Mouse (Mus musculus) heart, adult 2 months (tissue): ENCODE data around the gene Ciita. TPM values are rescaled to one million over a fixed set of nuclear protein-coding genes. Genes with fewer than 3 reads are reported as not detected.

Source experiments
- DNase-seq, 2 experiments: peaks; one replicate each; pipeline ENCODE4 v3.0.0; 2021
- H3K27ac ChIP-seq: fragments of 200-600 bp; 2 replicates; pipeline ENCODE4 v1.8.1; 2022
- H3K27me3 ChIP-seq: fragments of 200-500 bp; 2 replicates; pipeline ENCODE4 v1.6.1; 2012; ENCODE audit warnings: mild to moderate bottlenecking, low read length, inconsistent platforms, mixed read lengths; ENCODE audit not compliant: control insufficient read depth, insufficient read depth
- H3K36me3 ChIP-seq: fragments of 200-500 bp; 2 replicates; pipeline ENCODE4 v1.6.1; 2012; ENCODE audit warnings: low read length, inconsistent platforms; ENCODE audit not compliant: control insufficient read depth, insufficient read depth
- H3K4me1 ChIP-seq: fragments of 200-500 bp; 2 replicates; pipeline ENCODE4 v1.6.1; 2011; ENCODE audit warnings: low read length; ENCODE audit not compliant: control insufficient read depth, insufficient read depth
- H3K4me3 ChIP-seq: fragments of 200-600 bp; 2 replicates; pipeline ENCODE4 v1.8.1; 2022
- H3K79me2 ChIP-seq: fragments of 200-500 bp; replicated peaks from 2 replicates; pipeline ENCODE4 v1.6.1; 2012; ENCODE audit warnings: mild to moderate bottlenecking, inconsistent platforms, low read length, moderate library complexity, mixed read lengths; ENCODE audit not compliant: control insufficient read depth, insufficient read depth
- H3K9ac ChIP-seq: fragments of 200-500 bp; 2 replicates; pipeline ENCODE4 v1.6.1; 2012; ENCODE audit warnings: low read depth, mild to moderate bottlenecking, control low read depth, inconsistent platforms, low read length, mixed read lengths
- CTCF ChIP-seq: fragments of 200-600 bp; IDR thresholded peaks from 2 replicates; pipeline ENCODE4 v1.8.1; 2022; ENCODE audit warnings: antibody characterized with exemption, mild to moderate bottlenecking, moderate library complexity
- EP300 ChIP-seq: fragments of 200-500 bp; IDR thresholded peaks from 2 replicates; pipeline ENCODE4 v1.6.1; 2011; ENCODE audit warnings: low read depth, low read length, control low read depth; ENCODE audit not compliant: insufficient read depth
- POLR2A ChIP-seq: fragments of 200-500 bp; IDR thresholded peaks from 2 replicates; pipeline ENCODE4 v1.6.1; 2011; ENCODE audit warnings: mild to moderate bottlenecking, low read depth, low read length, control low read depth; ENCODE audit not compliant: insufficient read depth
- WGBS: fragments of 180-500 bp; shearing (Covaris S2); methylation state at CpG from one replicate; pipeline ENCODE4 v1.1.7; 2018; 5-methylcytosine and 5-hydroxymethylcytosine counted together
- intact Hi-C: fragments of 180-260 bp; cut with DNase I; formaldehyde crosslinking; loops from one replicate; pipeline ENCODE4 v1.15.1; 2025
- polyA plus RNA-seq: library from polyadenylated mRNA; depleted of rRNA; stranded (reverse); fragments of >200 nt; gene quantifications from 2 replicates; pipeline ENCODE4 v1.2.3, GENCODE M21; 2012
- total RNA-seq, 2 experiments: library from RNA; stranded (reverse); gene quantifications; 2 replicates each; pipeline ENCODE4 v1.2.3; 2021

Ciita gene
- total and polyA plus RNA-seq, 3 experiments = 0.41 to 2.0 (median 0.50) TPM

DNA sequence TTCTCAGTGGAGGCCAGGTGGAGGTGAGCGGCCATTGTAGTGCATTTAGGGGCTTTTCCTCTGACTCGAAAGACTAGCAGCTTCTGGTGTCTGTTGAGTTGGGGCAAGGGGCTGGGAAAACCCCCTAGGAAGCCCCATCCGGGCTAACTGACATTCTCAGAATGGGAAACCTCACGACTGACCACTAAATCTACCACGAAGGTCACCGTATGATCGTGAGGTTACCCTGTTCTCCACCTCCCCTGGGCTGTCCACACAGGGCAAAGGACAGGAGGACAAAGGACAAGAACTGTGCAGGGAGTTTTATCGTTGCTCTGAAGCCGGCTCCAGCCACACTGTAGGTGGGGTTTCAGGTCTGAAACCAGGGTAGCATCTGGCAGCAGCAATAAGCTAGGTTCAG, 30.9 kb upstream of the Ciita start:
- no peaks in the 10 kb centered on the region for H3K27me3 ChIP-seq
- no peak for TF ChIP-seq POLR2A
- no peak for TF ChIP-seq CTCF
- no peaks in the 10 kb centered on the region for H3K36me3 ChIP-seq
- H3K4me3 ChIP-seq = no peak overlapping the region
- DNase-seq = no peak
- H3K9ac ChIP-seq = no peak overlapping the region
- H3K4me1 ChIP-seq = peaks cover 2% of the 10 kb centered on the region; the same call in 1 of the 2 replicates
- WGBS = 88% methylated on average over 9 of the region's 9 CpGs
- H3K79me2 ChIP-seq = no peaks in the 10 kb centered on the region
- intact Hi-C loops = no loop called here
- no peak overlapping the region for H3K27ac ChIP-seq

DNA sequence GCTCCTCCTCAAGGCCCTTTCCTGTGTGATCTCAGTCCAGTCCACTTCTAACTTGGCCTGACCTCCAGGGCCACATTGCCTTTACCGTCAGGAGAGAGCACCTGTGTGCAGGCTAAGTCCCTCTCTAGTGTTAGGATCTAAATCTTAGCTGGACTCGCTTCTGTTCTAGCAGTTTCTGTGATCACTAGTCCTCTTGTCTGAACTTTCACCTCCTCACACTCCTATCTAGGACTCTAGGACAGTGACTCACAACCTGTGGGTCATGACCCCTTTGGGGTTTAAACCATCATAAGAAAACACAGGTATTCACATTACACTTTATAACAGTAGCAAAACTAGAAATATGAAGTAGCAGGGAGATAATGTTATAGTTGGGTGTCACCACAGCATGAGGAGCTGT, 28.0 kb upstream of the Ciita start:
- H3K27ac ChIP-seq = no peak overlapping the region
- H3K36me3 ChIP-seq = no peaks in the 10 kb centered on the region
- H3K79me2 ChIP-seq = no peaks in the 10 kb centered on the region
- intact Hi-C loops = no loop called here
- no peak overlapping the region for H3K4me3 ChIP-seq
- no peak overlapping the region for H3K9ac ChIP-seq
- no peaks in the 10 kb centered on the region for H3K27me3 ChIP-seq
- peaks cover 2% of the 10 kb centered on the region; the same call in 1 of the 2 replicates for H3K4me1 ChIP-seq
- no peak for DNase-seq
- TF ChIP-seq EP300 = no peak
- no peak for TF ChIP-seq CTCF
- no peak for TF ChIP-seq POLR2A
- WGBS = 68% methylated on average over 2 of the region's 2 CpGs

DNA sequence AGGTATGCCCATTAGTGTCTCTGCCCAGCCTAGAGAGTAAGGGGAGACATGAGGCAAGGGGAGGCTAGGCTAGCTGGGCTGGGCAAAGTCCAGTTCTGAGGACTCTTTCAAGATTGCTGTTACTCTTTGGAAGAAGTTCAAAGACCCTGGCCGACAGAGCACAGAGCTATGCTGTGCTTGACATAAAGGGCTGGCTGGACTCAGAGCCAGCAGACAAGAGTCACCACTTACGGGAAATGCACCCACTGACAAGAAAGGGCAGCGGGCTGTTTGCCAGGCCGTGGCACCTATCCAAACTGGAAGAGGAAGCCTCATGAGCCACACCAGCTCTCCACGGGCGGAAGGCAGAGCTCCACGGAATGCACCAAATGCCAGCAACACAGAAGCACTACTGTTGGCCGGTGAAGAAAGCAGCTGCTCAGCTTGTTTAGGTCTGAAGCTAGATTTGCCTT, 27.4 kb upstream of the Ciita start:
- H3K27me3 ChIP-seq = no peaks in the 10 kb centered on the region
- H3K79me2 ChIP-seq = no peaks in the 10 kb centered on the region
- intact Hi-C loops = no loop called here
- 3% methylated on average over 8 of the region's 8 CpGs for WGBS
- DNase-seq = peak; percentile 78 to 86
- H3K27ac ChIP-seq = no peak overlapping the region
- no peak overlapping the region for H3K4me3 ChIP-seq
- H3K36me3 ChIP-seq = no peaks in the 10 kb centered on the region
- peaks cover 2% of the 10 kb centered on the region; the same call in 1 of the 2 replicates for H3K4me1 ChIP-seq
- H3K9ac ChIP-seq = no peak overlapping the region
- no peak for TF ChIP-seq POLR2A
- no peak for TF ChIP-seq EP300
- TF ChIP-seq CTCF = no peak

DNA sequence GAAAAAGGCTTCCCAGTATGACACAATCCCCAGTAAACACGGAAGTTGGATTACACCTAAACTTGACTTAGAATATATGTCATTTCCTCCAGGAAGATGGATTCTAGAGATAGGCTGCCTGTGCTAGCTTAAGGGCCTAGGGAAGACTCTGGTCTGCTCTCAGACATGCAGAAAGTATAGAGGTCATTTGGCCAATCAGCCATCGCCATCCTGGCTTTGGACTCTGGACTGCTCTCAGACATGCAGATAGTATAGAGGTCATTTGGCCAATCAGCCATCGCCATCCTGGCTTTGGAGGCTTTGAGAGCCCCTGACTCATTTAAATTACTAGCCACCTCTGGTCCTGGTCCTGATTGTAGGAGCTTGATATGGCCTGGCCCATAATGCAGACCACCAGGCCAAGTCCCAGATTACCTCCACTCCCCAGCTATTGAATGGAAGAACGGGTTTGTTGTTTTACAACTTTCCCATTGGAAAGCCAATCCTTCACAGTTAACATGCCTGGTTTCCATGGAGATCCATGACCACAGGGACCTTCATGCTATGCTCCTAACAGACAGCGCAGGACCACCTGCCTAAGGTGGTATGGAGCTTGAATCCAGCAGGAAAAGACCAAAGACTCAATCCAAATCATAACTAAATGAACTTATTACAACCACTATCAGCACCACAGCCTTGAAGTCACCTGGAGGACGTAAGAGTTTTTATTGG, 25.8 kb upstream of the Ciita start:
- Histone ChIP-seq H3K4me3 (no peak overlapping the region), H3K27me3 (no peaks in the 10 kb centered on the region), H3K27ac (no peak overlapping the region), H3K4me1 (no peaks in the 10 kb centered on the region), H3K79me2 (no peaks in the 10 kb centered on the region), H3K9ac (no peak overlapping the region), H3K36me3 (no peaks in the 10 kb centered on the region)
- 84% methylated on average over 6 of the region's 6 CpGs for WGBS
- no peak for TF ChIP-seq EP300
- TF ChIP-seq CTCF = no peak
- no peak for TF ChIP-seq POLR2A
- intact Hi-C loops = no loop called here
- DNase-seq = no peak

DNA sequence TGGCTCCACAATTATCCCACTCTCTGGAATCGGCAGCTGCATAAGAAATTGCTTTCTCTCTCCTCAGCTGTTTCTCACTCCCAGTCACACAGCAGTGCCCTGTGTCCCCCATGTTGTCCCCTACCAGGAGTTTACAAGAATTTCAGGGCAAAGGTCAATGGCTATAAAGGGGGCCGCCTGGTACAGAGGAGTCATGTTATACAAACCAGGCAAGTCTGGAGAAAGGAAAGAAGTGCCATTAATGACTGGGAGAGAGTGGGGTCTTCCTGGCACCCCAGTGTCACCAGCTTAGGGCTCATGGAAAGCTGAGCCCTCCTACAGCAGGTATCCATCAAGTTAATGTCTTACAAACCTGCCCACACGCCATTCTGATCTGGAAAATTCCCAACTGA, 25.3 kb upstream of the Ciita start:
- Histone ChIP-seq H3K9ac (no peak overlapping the region), H3K4me1 (no peaks in the 10 kb centered on the region), H3K27me3 (no peaks in the 10 kb centered on the region), H3K4me3 (no peak overlapping the region), H3K36me3 (no peaks in the 10 kb centered on the region), H3K27ac (no peak overlapping the region), H3K79me2 (no peaks in the 10 kb centered on the region)
- no peak for DNase-seq
- no peak for TF ChIP-seq EP300
- TF ChIP-seq POLR2A = no peak
- no peak for TF ChIP-seq CTCF
- intact Hi-C loops = no loop called here
- WGBS = 85% methylated on average over 3 of the region's 3 CpGs

DNA sequence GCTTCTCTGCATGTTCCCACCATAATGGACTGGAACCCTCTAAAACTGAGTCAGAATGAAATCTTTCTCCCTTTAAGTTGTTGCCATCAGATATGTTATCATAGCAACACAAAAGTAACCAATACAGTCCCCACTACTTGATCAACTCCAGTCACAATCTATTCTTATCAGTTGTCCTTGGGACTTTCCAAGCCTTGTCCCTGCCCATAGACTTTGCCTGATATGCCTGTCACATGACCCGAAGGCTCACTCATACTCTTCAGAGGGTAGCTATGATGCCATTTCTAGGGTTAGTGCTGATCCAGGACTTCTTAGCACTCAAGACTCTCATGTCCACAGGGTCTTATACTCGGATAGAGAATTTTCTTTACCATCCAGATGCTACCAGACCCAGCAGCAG, 19.7 kb upstream of the Ciita start:
- Histone ChIP-seq H3K27ac (no peak overlapping the region), H3K4me1 (no peaks in the 10 kb centered on the region), H3K9ac (no peak overlapping the region), H3K36me3 (no peaks in the 10 kb centered on the region), H3K79me2 (no peaks in the 10 kb centered on the region), H3K27me3 (no peaks in the 10 kb centered on the region), H3K4me3 (no peak overlapping the region)
- TF ChIP-seq EP300 = no peak
- TF ChIP-seq CTCF = no peak
- no peak for TF ChIP-seq POLR2A
- 78% methylated on average over 2 of the region's 2 CpGs for WGBS
- intact Hi-C loops = no loop called here
- DNase-seq = no peak
